Mouse (Mus musculus) MEL (cell line): ENCODE measurements at regions not wholly inside any gene's neighbourhood (a gene's known extent, or its start where the extent isn't known, plus 50 kb on each side); places are given as distances from the start of the nearest gene placed in this dataset.

ENCODE experiments used
- CHD2 ChIP-seq: IDR thresholded peaks from 2 replicates; pipeline ENCODE4 v1.6.1; 2011; ENCODE audit warnings: low read length, improper control_type of control experiment
- CTCF ChIP-seq, 3 experiments: IDR thresholded peaks in 2 of 3; conservative IDR thresholded peaks in 1 of 3; 2 replicates each; pipeline ENCODE4 v1.5.1; 2011 to 2012; ENCODE audit warnings: low read length in 3 of 3, low read depth in 2 of 3, mild to moderate bottlenecking in 2 of 3, improper control_type of control experiment in 1 of 3, inconsistent platforms in 1 of 3, mixed read lengths in 1 of 3, moderate library complexity in 1 of 3; ENCODE audit not compliant: control insufficient read depth in 1 of 3, insufficient read depth in 1 of 3, poor library complexity in 1 of 3, severe bottlenecking in 1 of 3
- ELF1 ChIP-seq: IDR thresholded peaks from 2 replicates; pipeline ENCODE4 v1.6.1; 2014; ENCODE audit warnings: low read depth, mild to moderate bottlenecking, inconsistent platforms, low read length, improper control_type of control experiment, moderate library complexity
- SMC3 ChIP-seq: IDR thresholded peaks from 2 replicates; pipeline ENCODE4 v1.6.1; 2011; ENCODE audit warnings: low read depth, low read length, improper control_type of control experiment
- TBP ChIP-seq: IDR thresholded peaks from 2 replicates; pipeline ENCODE4 v1.8.0; 2011; ENCODE audit warnings: low read depth, low read length, improper control_type of control experiment

DNA sequence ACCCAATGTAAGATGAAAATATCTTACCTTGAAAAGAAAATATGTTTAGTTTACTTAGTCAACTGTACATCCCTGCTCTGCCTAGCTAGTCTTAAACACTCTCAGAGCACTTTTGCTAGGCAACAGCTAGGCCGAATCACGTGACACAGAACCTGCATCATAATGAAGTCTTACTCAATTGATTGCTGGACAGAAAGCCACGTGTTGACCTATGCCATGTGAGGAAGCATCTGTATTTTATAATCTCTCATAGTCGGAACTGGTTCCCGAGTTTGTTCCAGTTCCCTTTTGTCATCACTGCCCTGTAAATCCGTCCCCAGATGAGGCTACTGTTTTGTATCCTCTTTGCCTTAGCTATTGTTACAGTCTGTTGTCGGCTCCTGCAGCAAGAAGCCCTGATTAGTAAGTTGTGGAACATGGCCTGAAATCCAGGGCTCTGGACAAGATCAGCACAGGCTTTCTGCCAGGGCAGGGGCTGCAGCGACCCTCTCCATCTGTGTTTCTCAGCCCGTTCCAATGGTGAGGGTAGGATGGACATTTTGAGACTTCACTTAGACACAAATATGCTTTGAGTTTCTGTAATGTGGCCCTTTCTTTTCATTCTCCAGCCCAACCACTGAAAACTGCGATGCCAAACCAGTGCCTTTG lies 883.9 kb upstream of the Car8 start:
- no peak for TF ChIP-seq CTCF (IDR thresholded peaks at IDR 0.05 in 2 of 3, conservative IDR thresholded peaks at IDR 0.05 in 1 of 3; ENCODE audit: control insufficient read depth in 1 of 3, insufficient read depth in 1 of 3, low read depth in 2 of 3, low read length in 3 of 3, poor library complexity in 1 of 3, severe bottlenecking in 1 of 3)
- TF ChIP-seq CHD2: no peak
- TF ChIP-seq ELF1: no peak
- no peak for TF ChIP-seq SMC3
- TF ChIP-seq TBP: no peak
